ENCODE assay signal across 16 mouse cellular contexts in genomic region chr1:78742198-78742597, GRCm38 (mm10).
A peak's percentile ranks its signal among the peaks of the same experiment; 100 is the strongest.
DNase-seq lines count a peak whose midpoint lies in the region; ATAC-seq and TF ChIP-seq lines count a peak whose summit lies in the region.
"Had no signal": no experiment of that assay in that cellular context is flagged by ENCODE, and none has a peak within 500 bp of the region (broad histone marks: within the 10 kb centered on the region; RNA-seq: fewer than 3 reads in every experiment).

No protein-coding gene starts in this region.

- peak; percentile 77 for ATAC-seq in forebrain, postnatal 0 days
- ATAC-seq: intestine, embryonic 15.5 days had no signal

- DNase-seq in cerebellum, adult 2 months = peak; percentile 28 to 38
- DNase-seq in cerebellum, postnatal 4 days (ENCODE audit: low spot score in 2 of 2) = no peak
- peak; percentile 32 to 75 for DNase-seq in left cerebral cortex, adult 9 months (ENCODE audit: low spot score in 2 of 2)
- no peak for DNase-seq in left cerebral cortex, postnatal 4 days
- DNase-seq in forebrain, postnatal 0 days = peak; percentile 70
- peak; percentile 51 to 61 for DNase-seq in right cerebral cortex, postnatal 36 days (ENCODE audit: low spot score in 2 of 2)
- DNase-seq in adrenal gland, postnatal 25 days = no peak
- DNase-seq in embryo, embryonic 10.5 days (ENCODE audit: low spot score) = no peak
- DNase-seq: adrenal gland, postnatal 10 days; gastrocnemius, postnatal 10 days; heart, postnatal 4 days; kidney, postnatal 36 days had no signal

- no peak for TF ChIP-seq CTCF in cerebellum, adult 2 months (IDR thresholded peaks at IDR 0.05; ENCODE audit: borderline replicate concordance, insufficient read depth, low read depth, low read length)
- no peak for TF ChIP-seq CTCF in forebrain, postnatal 0 days (IDR thresholded peaks at IDR 0.05; ENCODE audit: low read depth)

- no peak overlapping the region for H3K4me3 ChIP-seq in cerebellum, adult 2 months (replicated peaks; ENCODE audit: insufficient read depth, low read depth, low read length)
- no peak overlapping the region for H3K4me3 ChIP-seq in forebrain, postnatal 0 days (ENCODE audit: low read depth, low read length)
- H3K4me3 ChIP-seq: embryonic facial prominence, embryonic 15.5 days; intestine, embryonic 15.5 days; lung, embryonic 15.5 days; megakaryocyte, embryonic 14.5 days had no signal

- no peak overlapping the region for H3K4me2 ChIP-seq in forebrain, postnatal 0 days (ENCODE audit: low read depth)
- H3K4me2 ChIP-seq: embryonic facial prominence, embryonic 15.5 days; intestine, embryonic 15.5 days; lung, embryonic 15.5 days had no signal

- H3K36me3 ChIP-seq in forebrain, postnatal 0 days (ENCODE audit: insufficient read depth) = no peaks in the 10 kb centered on the region
- H3K36me3 ChIP-seq: embryonic facial prominence, embryonic 15.5 days; intestine, embryonic 15.5 days; lung, embryonic 15.5 days had no signal

- peaks cover 11% of the 10 kb centered on the region for H3K4me1 ChIP-seq in cerebellum, adult 2 months (ENCODE audit: control insufficient read depth, insufficient read depth, low read length)
- peaks cover 8% of the 10 kb centered on the region for H3K4me1 ChIP-seq in forebrain, postnatal 0 days (ENCODE audit: insufficient read depth)
- H3K4me1 ChIP-seq: embryonic facial prominence, embryonic 15.5 days; megakaryocyte, embryonic 14.5 days had no signal

- no peaks in the 10 kb centered on the region for H3K9me3 ChIP-seq in forebrain, postnatal 0 days (ENCODE audit: low read length)
- H3K9me3 ChIP-seq: embryonic facial prominence, embryonic 15.5 days; intestine, embryonic 15.5 days; lung, embryonic 15.5 days had no signal

- intact Hi-C loops in left cerebral cortex, postnatal 4 days (cut with DNase I) = no loop called here

- no peaks in the 10 kb centered on the region for H3K27me3 ChIP-seq in cerebellum, adult 2 months (ENCODE audit: control insufficient read depth, insufficient read depth, low read length)
- no peaks in the 10 kb centered on the region for H3K27me3 ChIP-seq in forebrain, postnatal 0 days (ENCODE audit: insufficient read depth, low read length)
- H3K27me3 ChIP-seq: embryonic facial prominence, embryonic 15.5 days; intestine, embryonic 15.5 days; lung, embryonic 15.5 days; megakaryocyte, embryonic 14.5 days had no signal

- no peak overlapping the region for H3K27ac ChIP-seq in cerebellum, adult 2 months (ENCODE audit: insufficient read depth, low read length)
- no peak overlapping the region for H3K27ac ChIP-seq in forebrain, postnatal 0 days (ENCODE audit: low read depth, low read length)
- H3K27ac ChIP-seq: embryonic facial prominence, embryonic 15.5 days; intestine, embryonic 15.5 days; lung, embryonic 15.5 days had no signal

- no peak overlapping the region for H3K9ac ChIP-seq in forebrain, postnatal 0 days
- H3K9ac ChIP-seq: embryonic facial prominence, embryonic 15.5 days; intestine, embryonic 15.5 days; lung, embryonic 15.5 days had no signal

- 42% methylated on average over 12 of the region's 12 CpGs for WGBS in cerebellum, adult 2 months
- 60% methylated on average over 12 of the region's 12 CpGs for WGBS in forebrain, postnatal 0 days

- TF ChIP-seq POLR2A in cerebellum, adult 2 months (IDR thresholded peaks at IDR 0.05; ENCODE audit: borderline replicate concordance, insufficient read depth, low read length) = no peak

Comparison
In these comparisons a context has a peak if more than half of its experiments do, and no peak if none do; other contexts are left out.
1. DNase-seq: peak in cerebellum, adult 2 months (2 of 2), left cerebral cortex, adult 9 months (2 of 2), forebrain, postnatal 0 days (single experiment) and right cerebral cortex, postnatal 36 days (2 of 2); none in cerebellum, postnatal 4 days (0 of 2), left cerebral cortex, postnatal 4 days (single experiment), adrenal gland, postnatal 25 days (single experiment) and embryo, embryonic 10.5 days (single experiment).